ENCODE assay signal across 12 mouse cellular contexts in genomic region chr13:109231848-109232460, GRCm38 (mm10).
DNase-seq lines count a peak whose midpoint lies in the region; ATAC-seq lines count a peak whose summit lies in the region.
"Had no signal": no experiment of that assay in that cellular context is flagged by ENCODE, and none has a peak within 500 bp of the region (broad histone marks: within the 10 kb centered on the region; RNA-seq: fewer than 3 reads in every experiment).

No protein-coding gene starts in this region.

- no peak overlapping the region for H3K4me3 ChIP-seq in embryonic facial prominence, embryonic 12.5 days
- no peak overlapping the region for H3K4me3 ChIP-seq in embryonic facial prominence, embryonic 10.5 days
- H3K4me3 ChIP-seq in liver, embryonic 11.5 days (ENCODE audit: low read depth, low read length): peak overlapping the region; percentile 6; the same call in 1 of the 2 replicates
- H3K4me3 ChIP-seq: hindbrain, embryonic 15.5 days had no signal

- no peak overlapping the region for H3K9ac ChIP-seq in embryonic facial prominence, embryonic 12.5 days
- no peak overlapping the region for H3K9ac ChIP-seq in liver, embryonic 11.5 days (ENCODE audit: low read depth, low read length)
- H3K9ac ChIP-seq: forebrain, postnatal 0 days; hindbrain, embryonic 15.5 days had no signal

- H3K9me3 ChIP-seq in embryonic facial prominence, embryonic 12.5 days: no peaks in the 10 kb centered on the region
- H3K9me3 ChIP-seq in embryonic facial prominence, embryonic 10.5 days: no peaks in the 10 kb centered on the region
- no peaks in the 10 kb centered on the region for H3K9me3 ChIP-seq in liver, embryonic 11.5 days (ENCODE audit: control insufficient read depth, low read length)
- H3K9me3 ChIP-seq: hindbrain, embryonic 15.5 days had no signal

- intact Hi-C loops in gastrocnemius, postnatal 36 days (cut with DNase I): loop anchor here (5.0 to 10.0 kb wide), 3 partner anchors 315 to 513 kb away; no protein-coding TSS in a partner anchor

- no peak for ATAC-seq in embryonic facial prominence, embryonic 12.5 days (ENCODE audit: insufficient number of reproducible peaks, insufficient read depth, low FRiP score, low TSS enrichment)
- peak; percentile 27; the same call in 1 of the 2 replicates for ATAC-seq in liver, embryonic 11.5 days (replicated peaks; ENCODE audit: low FRiP score)
- ATAC-seq in megakaryocyte progenitor cell, adult 5-6 weeks (replicated peaks; ENCODE audit: poor library complexity): peak; percentile 40
- ATAC-seq: forebrain, postnatal 0 days; Patski had no signal

- H3K27ac ChIP-seq in embryonic facial prominence, embryonic 12.5 days: no peak overlapping the region
- no peak overlapping the region for H3K27ac ChIP-seq in embryonic facial prominence, embryonic 10.5 days (replicated peaks)
- H3K27ac ChIP-seq in liver, embryonic 11.5 days (ENCODE audit: low read depth, low read length): no peak overlapping the region
- H3K27ac ChIP-seq: hindbrain, embryonic 15.5 days had no signal

- no peak for DNase-seq in embryonic facial prominence, embryonic 10.5 days (ENCODE audit: low spot score)
- DNase-seq in liver, embryonic 11.5 days (ENCODE audit: low spot score): peak; percentile 33
- DNase-seq in liver: no peak
- peak; percentile 64 for DNase-seq in induced T-regulatory cell, adult 2 months (ENCODE audit: low read depth)
- no peak for DNase-seq in gastrocnemius, postnatal 36 days
- DNase-seq in right cerebral cortex, postnatal 10 days (ENCODE audit: low spot score in 2 of 2): no peak
- DNase-seq: forebrain, postnatal 0 days had no signal

- H3K36me3 ChIP-seq in embryonic facial prominence, embryonic 12.5 days: no peaks in the 10 kb centered on the region
- no peaks in the 10 kb centered on the region for H3K36me3 ChIP-seq in embryonic facial prominence, embryonic 10.5 days (replicated peaks)
- no peaks in the 10 kb centered on the region for H3K36me3 ChIP-seq in liver, embryonic 11.5 days (ENCODE audit: control insufficient read depth, insufficient read depth, low read length)
- H3K36me3 ChIP-seq: hindbrain, embryonic 15.5 days had no signal

- H3K4me1 ChIP-seq in embryonic facial prominence, embryonic 12.5 days: peaks cover 17% of the 10 kb centered on the region
- H3K4me1 ChIP-seq in embryonic facial prominence, embryonic 10.5 days: peaks cover 48% of the 10 kb centered on the region
- peaks cover 8% of the 10 kb centered on the region for H3K4me1 ChIP-seq in liver, embryonic 11.5 days (replicated peaks; ENCODE audit: control insufficient read depth, insufficient read depth, low read length)

- 0 out of 2 replicates have a peak overlapping the region, but pooled peaks have one; percentile 7 for H3K4me2 ChIP-seq in embryonic facial prominence, embryonic 12.5 days (replicated peaks)
- H3K4me2 ChIP-seq in liver, embryonic 11.5 days: peak overlapping the region; percentile 52
- H3K4me2 ChIP-seq: hindbrain, embryonic 15.5 days; midbrain, embryonic 11.5 days had no signal

- WGBS in embryonic facial prominence, embryonic 12.5 days: 65% methylated on average over 18 of the region's 18 CpGs
- WGBS in embryonic facial prominence, embryonic 10.5 days: 80% methylated on average over 18 of the region's 18 CpGs
- WGBS in liver, embryonic 11.5 days: 36% methylated on average over 18 of the region's 18 CpGs

- no peaks in the 10 kb centered on the region for H3K27me3 ChIP-seq in embryonic facial prominence, embryonic 12.5 days
- H3K27me3 ChIP-seq in embryonic facial prominence, embryonic 10.5 days (replicated peaks; ENCODE audit: low read depth, poor library complexity, severe bottlenecking): no peaks in the 10 kb centered on the region
- H3K27me3 ChIP-seq in liver, embryonic 11.5 days (replicated peaks; ENCODE audit: control insufficient read depth, insufficient read depth, low read length): no peaks in the 10 kb centered on the region
- H3K27me3 ChIP-seq: hindbrain, embryonic 15.5 days; Patski had no signal

Comparison
In these comparisons a context has a peak if more than half of its experiments do, and no peak if none do; other contexts are left out.
1. DNase-seq: peak in liver, embryonic 11.5 days (single experiment) and induced T-regulatory cell, adult 2 months (single experiment); none in embryonic facial prominence, embryonic 10.5 days (single experiment), liver (single experiment), gastrocnemius, postnatal 36 days (0 of 2) and right cerebral cortex, postnatal 10 days (0 of 2).